Mouse (Mus musculus) E14TG2a.4 (cell line): ENCODE results near the gene Vwa3b.
A peak's percentile ranks its signal among the peaks of the same experiment; 100 is the strongest.

ENCODE experiments used
- H3K27me3 ChIP-seq: 2 replicates; pipeline ENCODE4 v1.6.1; 2014; ENCODE audit warnings: low read length, control low read depth; ENCODE audit not compliant: insufficient read depth
- H3K36me3 ChIP-seq: 2 replicates; pipeline ENCODE4 v1.6.1; 2014; ENCODE audit warnings: low read length, control low read depth; ENCODE audit not compliant: insufficient read depth
- H3K4me1 ChIP-seq: replicated peaks from 2 replicates; pipeline ENCODE4 v1.6.1; 2014; ENCODE audit warnings: low read depth, low read length, control low read depth
- H3K4me3 ChIP-seq: replicated peaks from 2 replicates; pipeline ENCODE4 v1.5.1; 2014; ENCODE audit warnings: mild to moderate bottlenecking, low read length
- H3K9me3 ChIP-seq: 2 replicates; pipeline ENCODE4 v1.6.1; 2014; ENCODE audit warnings: low read length, control low read depth
- CTCF ChIP-seq: conservative IDR thresholded peaks from 2 replicates; pipeline ENCODE4 v1.5.1; 2014; ENCODE audit warnings: low read length
- NANOG ChIP-seq: IDR thresholded peaks from 2 replicates; pipeline ENCODE4 v1.6.1; 2014; ENCODE audit warnings: borderline replicate concordance, low read length, mixed read lengths
- POU5F1 ChIP-seq: IDR thresholded peaks from 2 replicates; pipeline ENCODE4 v1.6.1; 2014; ENCODE audit warnings: low read length, borderline replicate concordance

Vwa3b gene

DNA sequence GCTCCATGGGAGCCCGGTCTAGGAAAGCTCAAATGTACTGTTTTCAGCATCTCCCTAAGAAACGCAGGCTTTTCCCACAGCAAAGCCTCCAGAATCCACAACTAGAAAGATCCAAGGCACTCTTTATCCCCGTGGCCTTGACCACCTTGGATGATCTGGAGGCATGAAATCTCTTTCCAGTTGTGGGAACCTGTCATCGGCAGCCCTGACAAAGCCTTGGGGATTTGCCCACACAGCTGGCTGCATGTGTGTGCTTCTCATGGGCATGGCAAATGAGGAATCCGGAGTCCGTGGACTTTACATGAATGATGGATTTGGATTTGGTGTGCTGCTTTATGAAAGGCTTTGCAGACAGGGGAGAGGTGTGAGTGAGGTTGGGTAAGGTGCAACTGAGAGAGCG lies 141.5 kb downstream of the Vwa3b start:
- no peaks in the 10 kb centered on the region for H3K27me3 ChIP-seq
- TF ChIP-seq NANOG = no peak
- no peak for TF ChIP-seq CTCF
- TF ChIP-seq POU5F1 = no peak
- H3K4me3 ChIP-seq = no peak overlapping the region
- H3K9me3 ChIP-seq = peaks cover 32% of the 10 kb centered on the region
- H3K4me1 ChIP-seq = no peaks in the 10 kb centered on the region
- H3K36me3 ChIP-seq = no peaks in the 10 kb centered on the region

DNA sequence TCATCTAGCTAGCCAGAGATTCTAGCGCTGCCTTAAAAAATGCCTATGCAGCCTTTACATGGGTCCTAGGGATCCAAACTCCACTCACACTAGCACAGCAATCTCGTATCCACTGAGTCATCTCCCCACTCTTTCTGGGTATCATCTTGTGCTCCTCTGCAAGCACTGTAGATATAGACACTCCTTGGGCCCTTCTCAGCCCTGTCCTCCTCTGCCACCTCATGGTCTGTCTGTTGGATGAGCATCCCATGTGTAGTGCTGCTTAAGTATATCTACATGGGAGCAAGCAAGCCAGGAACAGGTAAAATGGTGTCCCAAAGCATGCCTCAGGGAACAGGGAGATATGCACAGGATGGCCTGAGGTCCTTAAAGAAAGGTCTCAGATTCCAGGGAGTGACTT lies 151.5 kb downstream of the Vwa3b start:
- Histone ChIP-seq H3K9me3 (peaks cover 17% of the 10 kb centered on the region), H3K27me3 (0 out of 2 replicates have a peak, but pooled peaks cover 4% of the 10 kb centered on the region), H3K4me1 (no peaks in the 10 kb centered on the region), H3K36me3 (no peaks in the 10 kb centered on the region), H3K4me3 (no peak overlapping the region)
- TF ChIP-seq NANOG = no peak
- no peak for TF ChIP-seq POU5F1
- TF ChIP-seq CTCF = no peak

DNA sequence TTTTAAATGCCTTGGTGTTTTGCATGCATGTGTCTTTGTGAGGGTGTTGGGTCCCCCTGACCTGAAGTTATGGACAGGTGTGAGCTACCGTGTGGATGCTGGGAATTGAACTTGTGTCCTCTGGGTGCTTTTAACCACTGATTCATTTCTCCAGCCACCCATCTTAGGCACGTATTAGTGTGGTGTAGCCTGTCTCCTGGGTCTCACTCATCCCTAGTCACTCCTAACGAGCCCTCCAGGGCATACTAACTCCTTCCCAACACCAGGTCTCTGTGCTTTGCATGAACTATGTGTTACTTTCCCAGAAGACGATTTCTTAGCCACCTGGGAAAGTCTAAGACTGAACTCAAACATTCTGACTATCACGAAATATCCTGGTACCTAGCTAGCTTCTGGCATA lies 153.5 kb downstream of the Vwa3b start:
- Histone ChIP-seq H3K4me1 (no peaks in the 10 kb centered on the region), H3K27me3 (0 out of 2 replicates have a peak, but pooled peaks cover 6% of the 10 kb centered on the region), H3K9me3 (peaks cover 17% of the 10 kb centered on the region), H3K4me3 (no peak overlapping the region), H3K36me3 (no peaks in the 10 kb centered on the region)
- TF ChIP-seq CTCF = no peak
- TF ChIP-seq POU5F1 = no peak
- TF ChIP-seq NANOG = no peak

DNA sequence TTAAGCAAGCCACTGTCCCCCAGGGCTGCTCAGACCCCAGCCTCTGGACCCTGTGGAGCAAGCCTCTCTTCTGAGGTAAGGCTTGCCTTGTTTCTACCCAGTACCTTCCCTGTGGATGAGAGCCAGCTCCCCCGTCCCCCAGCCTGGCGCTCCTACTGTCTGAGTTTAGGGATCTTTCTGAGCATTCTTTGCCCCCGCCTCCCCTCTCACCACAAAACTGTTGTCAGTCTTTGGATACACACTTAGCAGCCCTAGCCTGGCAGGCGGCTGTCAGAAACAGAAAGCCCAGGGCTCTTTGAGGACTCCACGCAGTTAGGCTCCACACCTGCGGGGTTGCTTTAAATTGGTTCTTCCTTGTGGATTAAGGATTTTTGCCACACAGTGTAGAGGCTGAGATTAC lies 160.7 kb downstream of the Vwa3b start:
- H3K27me3 ChIP-seq = peaks cover 23% of the 10 kb centered on the region
- peaks cover 18% of the 10 kb centered on the region for H3K4me1 ChIP-seq
- H3K36me3 ChIP-seq = no peaks in the 10 kb centered on the region
- H3K9me3 ChIP-seq = no peaks in the 10 kb centered on the region
- no peak for TF ChIP-seq NANOG
- TF ChIP-seq POU5F1 = no peak
- no peak for TF ChIP-seq CTCF
- H3K4me3 ChIP-seq = peak overlapping the region; percentile 59

DNA sequence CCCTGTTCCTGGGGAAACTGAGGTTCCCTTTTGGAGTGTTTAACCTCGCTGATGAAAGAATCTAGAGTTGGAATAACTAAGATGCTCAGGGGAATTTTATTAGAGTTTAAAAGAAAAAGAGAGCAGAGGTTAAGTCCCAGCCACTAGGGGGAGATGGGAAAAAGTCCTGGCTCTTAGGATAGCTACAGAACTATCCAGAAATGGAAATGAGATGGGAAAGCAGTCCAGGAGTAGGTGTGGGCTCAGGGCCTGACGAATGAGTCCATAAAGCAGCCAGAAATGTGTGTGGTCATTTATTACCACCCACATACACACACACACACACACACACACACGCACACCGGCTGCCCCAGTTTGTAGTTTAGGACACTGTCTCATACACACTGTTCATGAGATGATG lies 168.2 kb downstream of the Vwa3b start:
- Histone ChIP-seq H3K36me3 (no peaks in the 10 kb centered on the region), H3K4me3 (no peak overlapping the region), H3K27me3 (peaks cover 8% of the 10 kb centered on the region; the same call in 1 of the 2 replicates), H3K4me1 (no peaks in the 10 kb centered on the region), H3K9me3 (no peaks in the 10 kb centered on the region)
- TF ChIP-seq CTCF = peak; percentile 69
- no peak for TF ChIP-seq NANOG

DNA sequence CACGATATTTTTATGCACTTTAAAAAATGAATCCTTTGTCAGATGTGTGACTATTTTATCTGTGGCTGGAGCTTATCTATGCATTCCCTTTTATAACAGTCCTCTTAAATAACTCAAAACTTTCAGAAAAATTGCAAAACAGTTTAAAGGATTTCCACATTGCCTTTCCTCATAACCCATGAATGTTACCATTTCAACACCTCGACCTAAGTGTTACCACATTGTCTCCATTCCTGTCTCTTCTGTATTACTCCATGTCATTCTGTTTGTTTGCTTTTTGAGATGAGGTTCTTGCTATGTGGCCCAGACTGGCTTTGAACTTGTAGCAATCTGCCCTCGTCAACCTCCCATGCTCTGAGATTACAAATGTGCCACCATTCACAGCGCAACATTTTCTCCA lies 175.0 kb downstream of the Vwa3b start:
- Histone ChIP-seq H3K27me3 (peaks cover 8% of the 10 kb centered on the region; the same call in 1 of the 2 replicates), H3K4me3 (no peak overlapping the region), H3K4me1 (no peaks in the 10 kb centered on the region), H3K9me3 (peaks cover 12% of the 10 kb centered on the region), H3K36me3 (no peaks in the 10 kb centered on the region)
- TF ChIP-seq POU5F1 (no peak), NANOG (no peak), CTCF (no peak)

DNA sequence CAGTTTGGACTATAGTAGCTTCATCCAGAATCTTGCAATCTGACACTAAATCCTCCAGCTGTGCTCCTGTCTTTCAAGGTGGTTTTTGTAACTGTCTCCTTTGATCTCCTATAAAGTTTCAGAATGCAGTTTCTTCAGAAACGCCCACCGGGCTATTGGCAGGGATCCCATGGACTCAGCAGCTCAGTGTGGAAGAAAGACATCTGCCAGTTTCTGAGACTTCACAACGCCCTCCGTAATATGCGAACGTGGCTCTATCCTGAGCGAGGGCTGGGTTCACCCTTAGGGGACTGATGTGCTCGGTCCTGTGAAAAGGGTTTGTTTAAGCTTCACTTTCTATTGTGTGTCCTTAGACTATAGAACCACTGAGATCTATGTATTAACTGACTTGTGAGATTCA lies 181.3 kb downstream of the Vwa3b start:
- Histone ChIP-seq H3K4me3 (no peak overlapping the region), H3K4me1 (peaks cover 4% of the 10 kb centered on the region), H3K36me3 (no peaks in the 10 kb centered on the region), H3K27me3 (no peaks in the 10 kb centered on the region), H3K9me3 (peaks cover 69% of the 10 kb centered on the region)
- TF ChIP-seq POU5F1 (no peak), NANOG (no peak), CTCF (no peak)

DNA sequence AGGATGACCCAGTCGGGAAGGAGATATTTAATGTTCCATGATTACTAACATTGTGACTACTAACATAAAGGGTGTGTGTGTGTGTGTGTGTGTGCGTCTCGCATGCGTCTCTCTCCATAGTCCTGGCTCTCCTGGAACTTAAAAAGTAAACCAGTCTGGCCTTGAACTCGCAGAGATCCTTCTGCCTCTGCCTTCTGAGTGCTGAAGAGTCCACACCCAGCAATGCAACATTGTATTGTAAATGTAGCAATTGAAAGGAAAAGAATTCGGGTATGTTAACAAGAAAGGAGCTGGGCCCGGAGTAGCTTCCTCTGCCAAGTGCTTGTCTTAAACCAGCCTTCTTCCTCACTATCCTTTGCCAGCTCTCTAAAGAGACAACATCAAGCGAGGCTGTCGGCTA lies 186.0 kb downstream of the Vwa3b start:
- Histone ChIP-seq H3K4me3 (no peak overlapping the region), H3K9me3 (peaks cover 49% of the 10 kb centered on the region), H3K27me3 (no peaks in the 10 kb centered on the region), H3K4me1 (peaks cover 19% of the 10 kb centered on the region), H3K36me3 (no peaks in the 10 kb centered on the region)
- TF ChIP-seq NANOG (peak; percentile 38; the same call in 1 of the 2 replicates), CTCF (no peak)

DNA sequence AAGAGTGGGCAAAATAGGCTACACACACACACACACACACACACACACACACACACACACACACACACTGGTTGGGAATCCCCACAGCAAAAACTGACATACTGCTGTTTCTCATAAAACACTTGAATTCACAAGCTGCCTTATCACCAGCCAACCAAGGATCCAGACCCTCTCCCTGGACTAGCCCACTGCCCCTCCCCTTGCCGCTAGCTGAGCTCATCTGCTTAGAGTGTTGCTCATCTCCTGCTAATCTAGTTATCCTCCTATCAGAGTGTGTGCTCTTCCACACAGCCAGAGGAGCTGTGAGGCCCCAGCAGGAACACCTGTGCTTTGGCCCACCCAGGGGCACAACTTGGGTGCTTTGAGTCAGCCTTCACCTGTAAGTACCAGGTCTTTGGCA lies 187.7 kb downstream of the Vwa3b start, which contains the start of gene Cnga3:
Gene Cnga3 (plus strand): TSS at position 291 of the 400 bp plus-strand sequence.
- Histone ChIP-seq H3K27me3 (no peaks in the 10 kb centered on the region; the same call in 1 of the 2 replicates), H3K4me3 (no peak within 1 kb of the TSS), H3K36me3 (no peaks in the 10 kb centered on the region), H3K4me1 (peaks cover 19% of the 10 kb centered on the region), H3K9me3 (peaks cover 31% of the 10 kb centered on the region)
- TF ChIP-seq CTCF = no peak
- no peak for TF ChIP-seq POU5F1
- no peak for TF ChIP-seq NANOG
